In the genomic region with DNA sequence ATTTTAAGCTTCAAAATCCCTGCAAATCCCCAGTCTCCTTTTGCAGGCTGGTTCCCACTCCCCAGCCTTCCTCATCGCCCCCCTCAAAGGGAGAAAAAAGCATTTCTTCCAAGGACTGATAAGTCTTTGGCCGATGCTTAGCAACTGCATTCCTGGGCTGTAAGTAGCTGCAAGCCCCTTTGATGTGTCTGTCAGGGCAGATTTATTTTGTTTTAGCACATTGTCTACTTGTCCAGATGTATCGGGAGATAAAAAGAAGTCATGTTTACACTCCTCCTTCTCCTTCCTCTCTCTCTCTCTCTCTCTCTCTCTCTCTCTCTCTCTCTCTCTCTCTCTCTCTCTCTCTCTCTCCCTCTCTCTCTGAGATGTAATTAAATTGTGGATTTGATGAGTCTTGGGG, we compare ENCODE assay signal across 9 mouse cellular contexts.
DNase-seq lines count a peak whose midpoint lies in the region; ATAC-seq and TF ChIP-seq lines count a peak whose summit lies in the region.
"Had no signal": no experiment of that assay in that cellular context is flagged by ENCODE, and none has a peak within 500 bp of the region (broad histone marks: within the 10 kb centered on the region; RNA-seq: fewer than 3 reads in every experiment).

No protein-coding gene starts in this region.

- no peaks in the 10 kb centered on the region for H3K36me3 ChIP-seq in intestine, embryonic 14.5 days (ENCODE audit: control insufficient read depth, insufficient read depth, low read length)
- no peaks in the 10 kb centered on the region for H3K36me3 ChIP-seq in intestine, postnatal 0 days (ENCODE audit: control insufficient read depth, insufficient read depth)
- H3K36me3 ChIP-seq in hindbrain, embryonic 11.5 days (ENCODE audit: control insufficient read depth, insufficient read depth, low read length), result no peaks in the 10 kb centered on the region
- H3K36me3 ChIP-seq in midbrain, embryonic 14.5 days (ENCODE audit: control insufficient read depth, insufficient read depth, low read length), result no peaks in the 10 kb centered on the region
- H3K36me3 ChIP-seq: G1E had no signal

- ATAC-seq in intestine, embryonic 14.5 days (replicated peaks; ENCODE audit: low FRiP score, low TSS enrichment, low read depth), result no peak
- no peak for ATAC-seq in intestine, postnatal 0 days
- ATAC-seq in hindbrain, embryonic 11.5 days (ENCODE audit: low FRiP score), result no peak
- no peak for ATAC-seq in midbrain, embryonic 14.5 days (ENCODE audit: low FRiP score, low TSS enrichment)

- H3K27me3 ChIP-seq in intestine, embryonic 14.5 days (replicated peaks; ENCODE audit: control insufficient read depth, insufficient read depth, low read length), result no peaks in the 10 kb centered on the region
- H3K27me3 ChIP-seq in intestine, postnatal 0 days (replicated peaks; ENCODE audit: control insufficient read depth, insufficient read depth, low read length), result no peaks in the 10 kb centered on the region
- peaks cover 3% of the 10 kb centered on the region; the same call in 1 of the 2 replicates for H3K27me3 ChIP-seq in hindbrain, embryonic 11.5 days (ENCODE audit: control insufficient read depth, insufficient read depth, low read length)
- H3K27me3 ChIP-seq in midbrain, embryonic 14.5 days (ENCODE audit: control insufficient read depth, insufficient read depth, low read length), result peaks cover 18% of the 10 kb centered on the region; the same call in 1 of the 2 replicates

- no peaks in the 10 kb centered on the region for H3K9me3 ChIP-seq in intestine, embryonic 14.5 days (ENCODE audit: control insufficient read depth, low read length)
- no peaks in the 10 kb centered on the region for H3K9me3 ChIP-seq in intestine, postnatal 0 days (ENCODE audit: control insufficient read depth)
- H3K9me3 ChIP-seq in hindbrain, embryonic 11.5 days (ENCODE audit: control insufficient read depth, low read length), result no peaks in the 10 kb centered on the region
- H3K9me3 ChIP-seq in midbrain, embryonic 14.5 days (ENCODE audit: control insufficient read depth, low read length), result no peaks in the 10 kb centered on the region

- peak overlapping the region; percentile 55; the same call in 1 of the 2 replicates for H3K27ac ChIP-seq in intestine, embryonic 14.5 days (ENCODE audit: low read depth)
- no peak overlapping the region for H3K27ac ChIP-seq in intestine, postnatal 0 days (ENCODE audit: low read depth, low read length)
- H3K27ac ChIP-seq in hindbrain, embryonic 11.5 days (ENCODE audit: low read depth, low read length), result no peak overlapping the region
- no peak overlapping the region for H3K27ac ChIP-seq in midbrain, embryonic 14.5 days (replicated peaks; ENCODE audit: low read depth, low read length)

- 8% methylated on average over 3 of the region's 3 CpGs for WGBS in intestine, embryonic 14.5 days
- 36% methylated on average over 3 of the region's 3 CpGs for WGBS in intestine, postnatal 0 days
- 4% methylated on average over 3 of the region's 3 CpGs for WGBS in hindbrain, embryonic 11.5 days
- WGBS in midbrain, embryonic 14.5 days, result 3% methylated on average over 3 of the region's 3 CpGs

- no peak overlapping the region for H3K9ac ChIP-seq in intestine, embryonic 14.5 days (ENCODE audit: low read length)
- H3K9ac ChIP-seq in intestine, postnatal 0 days (ENCODE audit: low read depth, low read length), result no peak overlapping the region
- no peak overlapping the region for H3K9ac ChIP-seq in hindbrain, embryonic 11.5 days (ENCODE audit: low read depth, low read length)
- H3K9ac ChIP-seq in midbrain, embryonic 14.5 days (replicated peaks; ENCODE audit: low read length), result no peak overlapping the region

- TF ChIP-seq CTCF in intestine, postnatal 0 days (IDR thresholded peaks at IDR 0.05; ENCODE audit: low read depth), result no peak

- H3K4me2 ChIP-seq in intestine, embryonic 14.5 days (ENCODE audit: low read length), result no peak overlapping the region
- no peak overlapping the region for H3K4me2 ChIP-seq in intestine, postnatal 0 days (replicated peaks; ENCODE audit: low read depth)
- H3K4me2 ChIP-seq in hindbrain, embryonic 11.5 days (replicated peaks; ENCODE audit: low read depth, low read length), result no peak overlapping the region; the same call in 1 of the 2 replicates
- peak overlapping the region; percentile 59 for H3K4me2 ChIP-seq in midbrain, embryonic 14.5 days (ENCODE audit: low read length)

- DNase-seq in intestine, embryonic 14.5 days (ENCODE audit: low spot score), result no peak
- DNase-seq in embryo, embryonic 11 days, result peak; percentile 74
- DNase-seq in hindbrain, embryonic 11.5 days (ENCODE audit: low spot score), result peak; percentile 38
- peak; percentile 61 for DNase-seq in midbrain, embryonic 14.5 days
- DNase-seq in gastrocnemius, postnatal 10 days, result no peak
- no peak for DNase-seq in adrenal gland, postnatal 4 days (ENCODE audit: low spot score in 2 of 2)
- no peak for DNase-seq in layer of hippocampus, adult 11-12 months (ENCODE audit: low spot score)

- H3K4me3 ChIP-seq in intestine, embryonic 14.5 days (ENCODE audit: low read depth, low read length), result no peak overlapping the region
- no peak overlapping the region for H3K4me3 ChIP-seq in intestine, postnatal 0 days (ENCODE audit: low read depth, low read length)
- H3K4me3 ChIP-seq in hindbrain, embryonic 11.5 days (ENCODE audit: low read depth, low read length), result no peak overlapping the region
- no peak overlapping the region for H3K4me3 ChIP-seq in midbrain, embryonic 14.5 days (replicated peaks; ENCODE audit: low read depth, low read length)

- peaks cover 34% of the 10 kb centered on the region for H3K4me1 ChIP-seq in intestine, embryonic 14.5 days (replicated peaks; ENCODE audit: control insufficient read depth, insufficient read depth, low read length)
- no peaks in the 10 kb centered on the region for H3K4me1 ChIP-seq in intestine, postnatal 0 days (replicated peaks; ENCODE audit: control insufficient read depth, insufficient read depth, low read length)
- H3K4me1 ChIP-seq in hindbrain, embryonic 11.5 days (replicated peaks; ENCODE audit: control insufficient read depth, insufficient read depth, low read length), result 0 out of 2 replicates have a peak, but pooled peaks cover 2% of the 10 kb centered on the region
- H3K4me1 ChIP-seq in midbrain, embryonic 14.5 days (ENCODE audit: control insufficient read depth, insufficient read depth, low read length), result peaks cover 21% of the 10 kb centered on the region

Comparison
In these comparisons a context has a peak if more than half of its experiments do, and no peak if none do; other contexts are left out.
1. DNase-seq: peak in embryo, embryonic 11 days (single experiment), hindbrain, embryonic 11.5 days (single experiment) and midbrain, embryonic 14.5 days (single experiment); none in intestine, embryonic 14.5 days (single experiment), gastrocnemius, postnatal 10 days (single experiment), adrenal gland, postnatal 4 days (0 of 2) and layer of hippocampus, adult 11-12 months (single experiment).